Mouse (Mus musculus) liver, adult 2 months (tissue): ENCODE results near the gene Capn15. TPM values are rescaled to one million over a fixed set of nuclear protein-coding genes. Genes with fewer than 3 reads are reported as not detected.

Experiments
- DNase-seq: peaks from one replicate; pipeline ENCODE4 v3.0.0-alpha.2; 2011; ENCODE audit warnings: low read depth, low spot score; ENCODE audit errors: extremely low read depth
- H3K27ac ChIP-seq: fragments of 200-500 bp; replicated peaks from 2 replicates; pipeline ENCODE4 v1.5.1; 2012; ENCODE audit warnings: low read depth, mild to moderate bottlenecking, control low read depth, inconsistent platforms, low read length; ENCODE audit not compliant: insufficient read depth
- H3K27me3 ChIP-seq: fragments of 200-500 bp; 2 replicates; pipeline ENCODE4 v1.6.1; 2012; ENCODE audit warnings: mild to moderate bottlenecking, moderate library complexity, low read length, inconsistent platforms; ENCODE audit not compliant: control insufficient read depth, insufficient read depth
- H3K36me3 ChIP-seq: fragments of 200-500 bp; 2 replicates; pipeline ENCODE4 v1.6.1; 2012; ENCODE audit warnings: low read length, inconsistent platforms; ENCODE audit not compliant: control insufficient read depth, insufficient read depth
- H3K4me1 ChIP-seq: fragments of 200-500 bp; 2 replicates; pipeline ENCODE4 v1.6.1; 2011; ENCODE audit warnings: low read length; ENCODE audit not compliant: control insufficient read depth, insufficient read depth
- H3K4me3 ChIP-seq: fragments of 200-500 bp; 2 replicates; pipeline ENCODE4 v1.5.1; 2011; ENCODE audit warnings: low read depth, mild to moderate bottlenecking, control low read depth, low read length, moderate library complexity; ENCODE audit not compliant: insufficient read depth
- H3K79me2 ChIP-seq: fragments of 200-500 bp; 2 replicates; pipeline ENCODE4 v1.6.1; 2012; ENCODE audit warnings: inconsistent platforms, mild to moderate bottlenecking, low read length, moderate library complexity; ENCODE audit not compliant: control insufficient read depth, insufficient read depth
- H3K9ac ChIP-seq: fragments of 200-500 bp; 2 replicates; pipeline ENCODE4 v1.6.1; 2012; ENCODE audit warnings: low read depth, mild to moderate bottlenecking, control low read depth, inconsistent platforms, low read length
- CTCF ChIP-seq: fragments of 200-500 bp; IDR thresholded peaks from 2 replicates; pipeline ENCODE4 v1.5.1; 2011; ENCODE audit warnings: low read depth, low read length, control low read depth
- POLR2A ChIP-seq: fragments of 200-500 bp; IDR thresholded peaks from 2 replicates; pipeline ENCODE4 v1.6.1; 2011; ENCODE audit warnings: low read length, control low read depth; ENCODE audit not compliant: insufficient read depth; ENCODE audit errors: extremely low read depth
- WGBS: fragments of 180-500 bp; shearing (Covaris S2); methylation state at CpG from one replicate; pipeline ENCODE4 v1.1.7; 2018; 5-methylcytosine and 5-hydroxymethylcytosine counted together
- polyA plus RNA-seq: library from polyadenylated mRNA; depleted of rRNA; stranded (reverse); fragments of >200 nt; gene quantifications from 2 replicates; pipeline ENCODE4 v1.2.3, GENCODE M21; 2012
- total RNA-seq: library from RNA; depleted of rRNA; stranded (reverse); fragments of >200 nt; gene quantifications from 2 replicates; pipeline ENCODE4 v1.2.3, GENCODE M21; 2014

Capn15 gene
- total and polyA plus RNA-seq, 2 experiments, result 1.8 to 23.3 TPM

DNA sequence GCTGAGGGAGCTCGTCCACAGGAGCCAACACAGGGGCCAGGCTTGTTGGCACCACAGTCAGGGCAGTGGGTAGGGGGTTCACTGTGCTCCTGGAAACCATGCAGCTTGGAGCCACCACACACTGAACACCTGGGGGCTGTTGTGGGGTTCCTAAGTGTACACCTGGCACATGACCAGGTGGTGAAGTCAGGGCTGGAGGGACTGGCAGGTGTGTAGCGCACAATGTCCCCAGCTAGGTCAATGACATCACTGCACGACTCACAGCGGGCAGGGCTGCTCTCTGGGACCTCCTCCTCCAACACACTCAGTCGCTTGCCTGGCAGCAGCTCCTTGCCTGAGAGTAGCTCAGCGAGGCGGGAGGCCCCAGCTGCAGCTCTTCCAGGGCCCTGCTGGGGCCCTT, 21.3 kb downstream of the Capn15 start:
- H3K27ac ChIP-seq, result no peak overlapping the region
- TF ChIP-seq CTCF (no peak), POLR2A (no peak)
- 85% methylated on average over 7 of the region's 7 CpGs for WGBS
- no peaks in the 10 kb centered on the region for H3K79me2 ChIP-seq
- peaks cover 4% of the 10 kb centered on the region for H3K4me1 ChIP-seq
- DNase-seq, result no peak
- no peaks in the 10 kb centered on the region for H3K27me3 ChIP-seq
- no peak overlapping the region for H3K9ac ChIP-seq
- no peaks in the 10 kb centered on the region for H3K36me3 ChIP-seq
- no peak overlapping the region for H3K4me3 ChIP-seq

DNA sequence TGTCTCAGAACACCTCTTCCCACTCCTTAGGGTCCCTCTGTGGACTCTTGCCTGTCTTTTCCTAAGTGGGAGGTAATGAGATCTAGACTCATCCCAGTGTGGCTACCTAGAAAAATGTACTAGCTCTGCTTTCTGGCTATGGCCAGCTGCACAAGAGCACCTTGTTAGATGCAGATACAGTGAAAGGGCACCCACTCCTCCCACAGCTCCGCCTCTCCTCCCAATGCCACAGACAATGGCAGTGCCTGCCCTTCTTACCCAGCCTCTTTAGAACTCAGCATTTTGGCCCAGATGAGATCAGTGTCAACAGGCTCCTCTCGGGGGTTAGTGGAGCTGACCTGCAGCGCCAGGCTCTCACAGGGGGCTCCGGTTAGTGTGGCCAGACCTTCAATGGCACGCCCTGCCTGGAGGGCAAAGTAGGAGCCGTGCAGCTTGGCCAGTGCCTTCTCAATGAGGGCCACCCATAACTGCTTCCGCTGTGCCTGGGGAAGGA, 23.1 kb downstream of the Capn15 start:
- 93% methylated on average over 7 of the region's 7 CpGs for WGBS
- Histone ChIP-seq H3K4me1 (no peaks in the 10 kb centered on the region), H3K27ac (no peak overlapping the region), H3K36me3 (no peaks in the 10 kb centered on the region), H3K79me2 (no peaks in the 10 kb centered on the region), H3K9ac (no peak overlapping the region), H3K4me3 (no peak overlapping the region), H3K27me3 (no peaks in the 10 kb centered on the region)
- DNase-seq, result no peak
- TF ChIP-seq CTCF (no peak), POLR2A (no peak)

- Histone ChIP-seq H3K27ac (no peak overlapping the region), H3K79me2 (no peaks in the 10 kb centered on the region)
These were observed 24.0 kb downstream of the Capn15 start for GRCm38 (mm10) chr17:25961566-25961965.

DNA sequence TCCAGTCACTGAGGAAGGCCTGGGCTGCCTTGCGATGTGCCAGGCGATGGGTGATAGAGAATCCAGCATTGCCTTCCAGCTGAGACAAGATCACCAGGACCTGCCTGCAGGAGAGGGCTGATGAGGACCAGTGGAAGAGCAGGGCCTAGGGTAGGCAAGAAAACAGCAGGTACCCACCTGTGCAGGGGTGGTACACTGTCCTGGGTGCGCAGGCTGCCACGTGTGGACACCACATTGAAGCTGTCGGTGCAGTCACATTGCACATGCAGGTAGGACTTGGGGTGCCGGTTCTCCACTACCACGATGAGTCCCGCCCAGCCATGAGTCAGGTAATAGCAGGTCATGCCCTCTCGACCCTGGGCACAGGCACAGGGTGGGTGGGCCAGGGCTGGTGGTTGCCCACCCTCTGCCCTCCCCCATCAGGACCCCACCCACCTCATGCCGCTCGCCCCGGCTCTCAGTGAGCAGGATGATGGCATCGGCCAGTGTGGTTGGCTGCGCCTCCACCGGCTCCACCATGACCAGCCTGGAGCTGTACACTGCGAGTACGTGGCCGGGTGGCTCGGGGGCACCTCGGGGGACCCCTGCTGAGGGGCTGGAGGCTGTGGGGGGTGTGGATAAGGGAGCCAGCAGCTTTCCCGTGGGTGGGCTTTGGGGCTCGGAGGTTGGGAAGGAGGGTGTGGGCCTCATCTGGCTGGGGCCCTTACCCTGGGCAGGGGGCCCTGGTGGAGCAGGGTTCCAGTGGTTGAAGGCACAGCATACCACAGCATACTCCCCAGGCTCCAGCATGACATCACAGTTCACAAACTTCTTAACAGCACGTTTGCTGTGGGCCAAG, 25.7 kb downstream of the Capn15 start:
- Histone ChIP-seq H3K4me1 (no peaks in the 10 kb centered on the region), H3K27ac (no peak overlapping the region), H3K27me3 (no peaks in the 10 kb centered on the region), H3K9ac (no peak overlapping the region), H3K79me2 (no peaks in the 10 kb centered on the region), H3K36me3 (no peaks in the 10 kb centered on the region), H3K4me3 (no peak overlapping the region)
- 96% methylated on average over 23 of the region's 23 CpGs for WGBS
- no peak for DNase-seq
- TF ChIP-seq POLR2A (no peak), CTCF (no peak)

More at GRCm38 (mm10) chr17:25961566-25961965, 24.0 kb downstream of the Capn15 start:
- no peak for DNase-seq
- no peak for TF ChIP-seq CTCF
- no peak for TF ChIP-seq POLR2A
- Histone ChIP-seq H3K36me3 (no peaks in the 10 kb centered on the region), H3K9ac (no peak overlapping the region), H3K4me1 (no peaks in the 10 kb centered on the region), H3K4me3 (no peak overlapping the region), H3K27me3 (no peaks in the 10 kb centered on the region)
- 94% methylated on average over 5 of the region's 5 CpGs for WGBS

DNA sequence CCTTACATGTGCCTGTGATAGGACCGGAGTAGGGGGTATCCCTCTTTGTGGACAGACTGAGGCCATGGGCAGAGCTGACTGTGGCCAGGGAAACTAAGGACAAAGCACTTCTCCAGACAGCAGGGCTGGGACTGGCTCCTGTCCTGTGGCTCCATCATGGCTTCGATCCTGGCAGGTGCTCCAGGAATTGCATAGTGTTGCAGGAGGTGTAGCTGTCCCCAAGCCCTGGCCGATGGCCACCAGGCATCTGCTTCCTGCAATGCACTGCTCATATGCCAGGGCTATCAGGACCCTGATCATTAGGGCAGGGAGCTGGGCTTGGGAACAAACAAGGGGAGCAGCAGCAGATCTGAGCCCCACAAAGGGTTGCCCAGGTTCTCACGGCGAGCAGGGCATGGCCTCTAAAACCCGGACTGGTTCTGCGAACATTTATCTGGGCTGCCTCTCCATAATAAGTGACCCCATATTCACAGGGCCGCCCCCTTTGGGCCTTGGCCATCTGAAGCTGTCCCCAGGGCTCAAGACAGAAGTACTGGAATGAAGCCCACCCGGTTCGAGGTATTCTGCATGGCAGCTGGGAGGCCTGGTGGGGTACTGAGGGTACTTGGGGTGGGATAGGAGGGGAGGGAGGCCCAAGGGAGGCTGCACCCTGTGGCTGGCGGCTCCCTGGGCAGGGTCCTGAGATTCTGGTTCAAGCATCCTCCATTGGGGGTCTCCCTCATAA, 26.7 kb downstream of the Capn15 start:
- TF ChIP-seq POLR2A, result no peak
- TF ChIP-seq CTCF, result no peak
- Histone ChIP-seq H3K4me1 (no peaks in the 10 kb centered on the region), H3K36me3 (no peaks in the 10 kb centered on the region), H3K4me3 (no peak overlapping the region), H3K79me2 (no peaks in the 10 kb centered on the region), H3K27ac (no peak overlapping the region), H3K9ac (no peak overlapping the region), H3K27me3 (no peaks in the 10 kb centered on the region)
- WGBS, result 96% methylated on average over 11 of the region's 11 CpGs
- DNase-seq, result no peak

DNA sequence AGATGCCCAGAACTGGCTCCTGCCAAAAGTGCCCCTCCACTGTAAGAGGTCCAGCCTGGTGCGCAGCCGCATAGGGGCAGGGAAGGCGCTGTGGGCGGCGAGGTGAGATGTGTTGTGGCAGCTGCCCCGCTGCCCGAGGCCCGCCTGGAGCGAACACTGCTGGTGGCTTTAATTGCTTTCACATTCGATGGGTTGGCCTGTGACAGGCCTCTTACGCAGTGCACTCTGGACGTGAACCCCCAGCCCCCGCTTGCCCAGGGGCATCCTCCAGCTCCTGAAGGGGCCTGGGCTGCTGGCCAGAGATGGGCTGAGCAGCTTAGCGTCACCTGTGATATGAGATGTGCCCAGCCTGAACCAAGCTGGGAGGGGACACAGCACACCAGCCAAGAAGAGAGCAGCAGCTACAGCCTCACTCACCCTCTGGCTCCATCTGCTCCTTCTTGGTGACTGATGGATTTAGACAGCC, 28.0 kb downstream of the Capn15 start:
- H3K4me1 ChIP-seq, result no peaks in the 10 kb centered on the region
- no peak overlapping the region for H3K27ac ChIP-seq
- TF ChIP-seq CTCF, result no peak
- TF ChIP-seq POLR2A, result no peak
- no peak overlapping the region for H3K9ac ChIP-seq
- H3K36me3 ChIP-seq, result no peaks in the 10 kb centered on the region
- WGBS, result 90% methylated on average over 14 of the region's 14 CpGs
- no peaks in the 10 kb centered on the region for H3K27me3 ChIP-seq
- no peak overlapping the region for H3K4me3 ChIP-seq
- no peak for DNase-seq
- H3K79me2 ChIP-seq, result no peaks in the 10 kb centered on the region
